Mouse (Mus musculus) ES-E14 (cell line): ENCODE measurements around the gene Dnaja4. TPM values are rescaled to one million over a fixed set of nuclear protein-coding genes. Genes with fewer than 3 reads are reported as not detected.

Source experiments
- DNase-seq: peaks from one replicate; pipeline ENCODE4 v3.0.0-alpha.2; 2013; ENCODE audit warnings: low read depth, low spot score
- H3K27ac ChIP-seq: 2 replicates; pipeline ENCODE4 v1.5.1; 2012; ENCODE audit warnings: low read depth, mild to moderate bottlenecking, low read length, moderate library complexity, mixed read lengths; ENCODE audit not compliant: poor library complexity, insufficient read depth, severe bottlenecking
- H3K36me3 ChIP-seq: 2 replicates; pipeline ENCODE4 v1.6.1; 2012; ENCODE audit warnings: mild to moderate bottlenecking, low read length, moderate library complexity, mixed read lengths; ENCODE audit not compliant: control insufficient read depth, poor library complexity, insufficient read depth, severe bottlenecking
- H3K4me1 ChIP-seq, 2 experiments: fragments of 150-350 bp in 1 of 2; sonication (generic) in 1 of 2; 2 replicates each; pipeline ENCODE4 v1.6.1; 2012; ENCODE audit warnings: low read length in 2 of 2, mild to moderate bottlenecking in 1 of 2, mixed read lengths in 1 of 2; ENCODE audit not compliant: control insufficient read depth in 2 of 2, insufficient read depth in 2 of 2, poor library complexity in 1 of 2
- H3K4me3 ChIP-seq, 2 experiments: fragments of 150-350 bp in 1 of 2; sonication (generic) in 1 of 2; 2 replicates each; pipeline ENCODE4 v1.5.1; 2012; ENCODE audit warnings: low read length in 2 of 2, low read depth in 1 of 2, mild to moderate bottlenecking in 1 of 2, mixed read lengths in 1 of 2; ENCODE audit not compliant: insufficient read depth in 1 of 2, poor library complexity in 1 of 2, severe bottlenecking in 1 of 2
- H3K9ac ChIP-seq: 2 replicates; pipeline ENCODE4 v1.6.1; 2012; ENCODE audit warnings: low read depth, mild to moderate bottlenecking, low read length, mixed read lengths; ENCODE audit not compliant: poor library complexity, insufficient read depth, severe bottlenecking
- H3K9me3 ChIP-seq: fragments of 150-350 bp; sonication (generic); 2 replicates; pipeline ENCODE4 v1.6.1; 2012; ENCODE audit warnings: low read depth, mild to moderate bottlenecking, low read length; ENCODE audit not compliant: control insufficient read depth, insufficient read depth
- CHD2 ChIP-seq: IDR thresholded peaks from 2 replicates; pipeline ENCODE4 v1.6.1; 2014; ENCODE audit warnings: mild to moderate bottlenecking, low read depth, low read length, inconsistent platforms
- HCFC1 ChIP-seq: IDR thresholded peaks from 2 replicates; pipeline ENCODE4 v1.6.1; 2012; ENCODE audit warnings: low read length, inconsistent platforms, borderline replicate concordance; ENCODE audit not compliant: insufficient read depth
- MAFK ChIP-seq: IDR thresholded peaks from 2 replicates; pipeline ENCODE4 v1.6.1; 2014; ENCODE audit warnings: mild to moderate bottlenecking, low read depth, low read length, inconsistent platforms; ENCODE audit not compliant: insufficient read depth
- ZC3H11A ChIP-seq: IDR thresholded peaks from 2 replicates; pipeline ENCODE4 v1.6.1; 2012; ENCODE audit warnings: low read depth, mild to moderate bottlenecking, inconsistent platforms, low read length, borderline replicate concordance
- ZNF384 ChIP-seq: IDR thresholded peaks from 2 replicates; pipeline ENCODE4 v1.6.1; 2012; ENCODE audit warnings: low read depth, low read length, inconsistent platforms
- in situ Hi-C, 2 experiments: fragments of 600-800 bp; cut with MboI; formaldehyde crosslinking; loops; one replicate each; pipeline ENCODE4 v1.15.1; 2025; ENCODE audit warnings: low sequenced_read_pairs in 2 of 2, inconsistent platforms in 1 of 2; ENCODE audit not compliant: unreplicated experiment in 2 of 2
- total RNA-seq: library from RNA; depleted of rRNA; stranded (reverse); fragments of 300-350 nt; gene quantifications from 2 replicates; pipeline ENCODE4 v1.2.3, GENCODE M21; 2012

Gene Dnaja4
- total RNA-seq, 1 experiment = 1.3 TPM

DNA sequence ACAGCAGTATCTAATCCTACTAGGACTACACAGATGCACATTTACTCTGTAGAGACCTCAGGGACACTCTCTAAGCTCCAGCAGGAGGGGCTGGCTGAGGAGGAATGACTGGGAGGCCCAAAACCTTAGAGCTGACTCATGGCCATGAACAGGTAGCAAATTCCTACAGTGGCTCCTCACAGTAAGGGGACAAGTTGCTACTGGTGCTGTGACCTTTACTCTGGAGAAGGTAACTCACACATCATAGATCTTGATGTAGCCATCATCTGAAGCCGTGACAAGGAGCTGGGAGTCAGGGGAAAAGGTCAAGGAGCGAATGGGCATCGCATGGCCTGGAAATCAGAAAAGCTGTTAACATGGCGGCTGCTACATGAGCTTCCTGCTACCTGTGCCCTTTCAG, 23.9 kb downstream of the Dnaja4 start:
- H3K9me3 ChIP-seq = no peaks in the 10 kb centered on the region
- H3K9ac ChIP-seq = no peak overlapping the region
- peaks cover 45% of the 10 kb centered on the region for H3K36me3 ChIP-seq
- no peak overlapping the region for H3K27ac ChIP-seq
- no peak for TF ChIP-seq ZNF384
- no peak for TF ChIP-seq CHD2
- in situ Hi-C loops = no loop called here
- H3K4me1 ChIP-seq = no peaks in the 10 kb centered on the region
- no peak for DNase-seq
- no peak overlapping the region for H3K4me3 ChIP-seq

DNA sequence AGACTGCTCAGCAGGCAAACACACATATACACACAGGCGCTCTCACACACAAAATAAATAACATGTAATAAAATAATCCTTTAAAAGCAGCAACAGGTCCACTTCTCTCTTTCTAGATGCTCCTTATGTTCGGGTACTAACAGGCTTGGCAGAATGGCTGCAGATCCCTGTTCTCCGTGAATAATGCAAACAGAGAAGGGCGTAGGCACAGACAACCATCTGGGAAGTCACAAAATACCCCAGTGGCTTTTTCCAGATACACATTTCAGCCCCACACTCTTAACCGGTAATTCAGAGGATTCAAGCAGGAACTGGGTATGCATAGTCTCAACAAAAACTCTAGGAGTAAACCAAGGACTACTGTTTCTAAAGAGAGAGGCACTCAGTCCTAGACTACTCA, 27.6 kb downstream of the Dnaja4 start:
- TF ChIP-seq CHD2 (no peak), ZNF384 (no peak), MAFK (no peak), HCFC1 (no peak), ZC3H11A (no peak)
- H3K4me3 ChIP-seq = no peak overlapping the region
- no peaks in the 10 kb centered on the region for H3K9me3 ChIP-seq
- H3K36me3 ChIP-seq = peaks cover 45% of the 10 kb centered on the region
- DNase-seq = no peak
- no peak overlapping the region for H3K27ac ChIP-seq
- in situ Hi-C loops = loop anchor here in 1 of 2 experiments (25.0 kb wide), 1 partner anchor 386 kb away; no protein-coding TSS in a partner anchor
- no peak overlapping the region for H3K9ac ChIP-seq
- no peaks in the 10 kb centered on the region for H3K4me1 ChIP-seq

DNA sequence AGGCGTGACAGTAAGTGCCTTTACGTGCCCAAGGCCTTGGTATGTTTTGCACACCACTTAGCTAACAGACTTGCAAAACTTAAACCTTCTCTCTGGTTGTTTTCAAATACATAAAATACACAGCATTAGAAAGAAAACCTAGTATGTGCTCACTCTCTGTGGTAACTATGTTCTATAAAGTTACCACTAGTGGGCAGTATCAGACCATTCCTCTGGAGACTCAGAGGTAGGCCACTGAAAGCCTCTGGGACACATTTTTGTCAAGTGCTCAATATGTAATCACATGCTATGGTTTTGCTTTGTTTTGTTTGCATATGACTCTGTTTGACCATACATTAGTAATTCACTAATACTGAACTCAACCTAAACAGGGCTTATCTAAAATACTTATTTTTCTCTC, 33.4 kb downstream of the Dnaja4 start:
- no peak overlapping the region for H3K9ac ChIP-seq
- DNase-seq = peak; percentile 33
- peak; percentile 80; the same call in 1 of the 2 replicates for TF ChIP-seq ZC3H11A
- no peak for TF ChIP-seq MAFK
- TF ChIP-seq HCFC1 = no peak
- TF ChIP-seq ZNF384 = no peak
- TF ChIP-seq CHD2 = no peak
- H3K4me1 ChIP-seq = peaks cover 0 to 3% of the 10 kb centered on the region in 2 experiments; a peak in 1 of 4 replicates
- peaks cover 16% of the 10 kb centered on the region for H3K36me3 ChIP-seq
- no peak overlapping the region for H3K27ac ChIP-seq
- no peak overlapping the region for H3K4me3 ChIP-seq
- no peaks in the 10 kb centered on the region for H3K9me3 ChIP-seq
- in situ Hi-C loops = loop anchor here (10.0 to 25.0 kb wide), 2 partner anchors 93 to 380 kb away; no protein-coding TSS in a partner anchor

DNA sequence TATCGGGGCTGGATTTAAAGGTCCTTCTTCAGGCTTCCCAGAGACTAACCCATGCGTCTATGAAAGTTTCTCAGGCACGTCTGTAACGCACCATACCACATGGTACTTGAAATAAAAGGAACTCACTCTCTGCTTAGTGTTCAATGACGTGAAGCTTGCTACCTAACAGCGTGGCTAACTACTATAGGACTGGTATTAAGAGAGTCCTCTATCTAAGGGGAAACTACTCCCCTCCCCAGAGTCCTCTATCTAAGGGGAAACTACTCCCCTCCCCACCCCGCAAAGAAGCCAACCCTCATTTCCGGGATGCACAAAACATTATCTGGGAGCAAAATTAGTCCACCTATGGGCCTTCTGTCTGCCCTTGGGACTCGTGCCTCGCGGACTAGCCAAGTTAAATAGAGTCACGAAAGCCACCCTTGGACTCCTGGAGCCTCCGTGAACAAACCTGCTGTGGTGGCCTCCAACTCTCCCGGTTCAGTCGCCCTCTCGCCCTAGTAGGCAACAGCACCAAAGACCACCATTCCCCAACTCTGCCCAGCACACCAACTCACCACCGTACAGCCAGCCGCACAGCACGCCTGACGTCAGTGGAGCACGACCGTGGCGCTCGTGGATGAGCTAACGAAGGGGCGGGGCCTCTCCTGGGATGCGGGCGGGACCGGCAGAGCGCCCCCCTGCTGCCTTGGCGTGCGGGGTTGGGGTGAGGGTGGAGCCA, 35.4 kb downstream of the Dnaja4 start, which contains the start of gene Wdr61:
Wdr61 (minus strand) TSS at position 599 of the 718 bp plus-strand sequence.
- H3K4me3 ChIP-seq = peak within 1 kb of the TSS; percentile 92 to 93
- in situ Hi-C loops = loop anchor here (10.0 to 25.0 kb wide), 2 partner anchors 91 to 378 kb away; no protein-coding TSS in a partner anchor
- peaks cover 9% of the 10 kb centered on the region; the same call in 1 of the 2 replicates for H3K36me3 ChIP-seq
- H3K4me1 ChIP-seq = peaks cover 0 to 3% of the 10 kb centered on the region in 2 experiments; a peak in 1 of 4 replicates
- peak; percentile 93 for DNase-seq
- peak within 1 kb of the TSS; percentile 45; the same call in 1 of the 2 replicates for H3K27ac ChIP-seq
- no peaks in the 10 kb centered on the region for H3K9me3 ChIP-seq
- peak; percentile 78 for TF ChIP-seq HCFC1
- no peak for TF ChIP-seq ZNF384
- H3K9ac ChIP-seq = peak within 1 kb of the TSS; percentile 91
